Mouse (Mus musculus) kidney, adult 2 months (tissue): ENCODE measurements around the gene Creb3l2.

Experiments
- CTCF ChIP-seq: fragments of 200-500 bp; conservative IDR thresholded peaks from 2 replicates; pipeline ENCODE4 v1.5.1; 2011; ENCODE audit warnings: low read depth, mild to moderate bottlenecking, control low read depth, low read length, moderate library complexity, mixed read lengths; ENCODE audit not compliant: insufficient read depth, insufficient read length
- POLR2A ChIP-seq: fragments of 200-500 bp; IDR thresholded peaks from one replicate; pipeline ENCODE4 v1.6.1; 2011; ENCODE audit warnings: low read depth, low read length, control low read depth

DNA sequence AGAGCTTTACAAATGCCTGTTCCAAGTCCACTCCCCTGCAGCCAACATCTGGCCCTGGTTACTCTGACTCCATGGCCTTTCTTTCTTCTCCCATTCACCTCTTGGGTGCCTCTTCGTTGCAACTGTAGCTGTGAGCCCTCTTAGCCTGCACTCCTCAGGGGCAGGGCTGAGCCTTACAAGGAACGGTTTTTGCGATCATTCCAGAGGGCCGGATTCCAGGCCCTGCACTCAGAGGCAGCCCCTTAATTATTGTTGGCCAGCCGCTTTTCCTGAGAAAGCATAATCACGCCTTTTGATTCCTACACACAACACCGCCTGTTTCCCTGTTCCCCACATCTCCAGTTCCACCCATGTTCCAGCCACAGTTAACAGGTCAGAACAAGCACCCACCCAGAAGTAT lies 17.6 kb downstream of the Creb3l2 start:
- TF ChIP-seq CTCF (no peak), POLR2A (no peak)
